Mouse (Mus musculus) 3134 (cell line): Measurements from ENCODE around the gene Tstd2.

Source experiments
- DNase-seq: peaks from one replicate; pipeline ENCODE4 v3.0.0-alpha.2; 2011; ENCODE audit warnings: low spot score; ENCODE audit not compliant: insufficient read length; ENCODE audit errors: extremely low read depth

Tstd2 gene

DNA sequence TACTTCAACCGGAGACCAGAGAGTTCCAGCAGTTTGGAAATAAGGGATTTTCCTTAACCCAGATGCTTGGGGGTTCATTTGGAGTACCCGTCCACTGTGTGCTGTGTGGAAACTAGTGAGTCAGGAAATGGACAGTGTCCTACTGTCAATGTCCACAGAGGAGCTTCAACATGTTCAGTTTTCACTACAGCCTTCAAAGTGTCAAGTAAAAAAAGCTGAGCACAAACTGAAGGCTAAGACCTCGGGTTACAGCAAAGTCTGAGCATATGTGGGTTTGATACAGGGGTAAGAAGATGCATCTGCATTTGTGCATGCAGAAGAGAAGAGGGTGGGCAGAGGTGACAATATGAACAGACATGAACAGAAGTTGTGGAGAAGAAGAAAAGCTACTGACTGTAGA is 17.7 kb downstream of the Tstd2 start:
- DNase-seq, result no peak

DNA sequence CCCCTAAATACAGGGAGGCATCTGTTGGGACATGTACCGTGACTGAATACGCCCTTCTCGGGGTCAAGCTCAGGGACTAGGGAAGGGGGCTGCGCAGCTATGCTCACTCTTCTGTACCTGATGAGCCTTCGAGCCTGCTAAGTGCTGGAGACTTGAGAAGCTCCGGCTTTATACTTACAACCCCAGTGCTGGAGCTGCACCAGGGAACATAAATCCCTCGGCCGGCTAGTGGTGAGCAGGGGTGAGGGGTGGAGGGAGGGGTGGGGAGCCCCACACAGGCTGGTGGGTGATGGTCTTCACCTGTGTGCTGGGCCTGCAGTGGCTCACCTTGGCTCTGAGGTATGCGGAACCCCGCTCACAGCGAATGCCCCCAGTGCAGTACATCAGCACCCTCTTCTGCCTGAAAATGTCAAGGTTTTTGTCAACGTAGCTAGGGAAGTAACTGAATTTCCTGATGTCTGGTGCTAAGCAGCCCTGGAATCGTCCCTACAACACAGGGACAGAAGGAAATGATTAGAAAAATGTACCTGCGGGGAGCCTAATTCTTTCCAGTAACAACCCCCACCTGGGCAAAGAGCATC is 18.9 kb downstream of the Tstd2 start:
- DNase-seq, result no peak

- DNase-seq, result no peak
These were observed 21.0 kb downstream of the Tstd2 start for GRCm38 (mm10) chr4:46117536-46117935.

DNA sequence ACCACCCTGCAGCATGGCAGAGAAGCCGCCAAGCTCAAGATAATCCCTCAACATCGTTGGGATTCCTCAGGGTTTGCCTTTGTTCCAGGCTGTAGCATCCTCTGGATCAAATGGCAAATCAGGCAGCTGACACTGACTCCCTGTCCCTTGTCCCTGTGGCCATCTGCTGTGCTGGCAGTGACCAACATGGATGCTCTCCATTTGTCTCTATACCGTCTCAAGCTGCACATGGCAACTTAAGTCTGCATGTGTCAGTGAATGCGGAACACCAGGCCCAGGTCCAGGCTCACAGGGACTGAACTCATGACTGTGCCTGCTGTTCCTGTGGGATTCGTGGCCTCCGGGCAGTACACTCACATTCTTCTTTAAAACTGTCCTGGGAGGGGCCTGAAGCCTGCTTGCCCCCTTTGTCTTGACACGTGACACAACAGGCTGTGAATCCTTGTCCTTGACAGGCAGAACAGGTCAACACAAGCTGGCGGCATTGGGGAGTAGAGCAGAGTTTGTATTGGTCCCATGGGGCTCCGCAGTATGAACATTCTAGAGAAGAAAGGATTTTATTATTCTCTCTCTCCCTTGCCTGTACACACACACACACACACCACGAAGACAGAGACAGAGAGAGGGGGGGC is 21.8 kb downstream of the Tstd2 start:
- DNase-seq, result no peak

GRCm38 (mm10) chr4:46115308-46115707 is 23.2 kb downstream of the Tstd2 start:
- no peak for DNase-seq

- DNase-seq, result no peak
These were observed 27.1 kb downstream of the Tstd2 start for GRCm38 (mm10) chr4:46111361-46111760.

DNA sequence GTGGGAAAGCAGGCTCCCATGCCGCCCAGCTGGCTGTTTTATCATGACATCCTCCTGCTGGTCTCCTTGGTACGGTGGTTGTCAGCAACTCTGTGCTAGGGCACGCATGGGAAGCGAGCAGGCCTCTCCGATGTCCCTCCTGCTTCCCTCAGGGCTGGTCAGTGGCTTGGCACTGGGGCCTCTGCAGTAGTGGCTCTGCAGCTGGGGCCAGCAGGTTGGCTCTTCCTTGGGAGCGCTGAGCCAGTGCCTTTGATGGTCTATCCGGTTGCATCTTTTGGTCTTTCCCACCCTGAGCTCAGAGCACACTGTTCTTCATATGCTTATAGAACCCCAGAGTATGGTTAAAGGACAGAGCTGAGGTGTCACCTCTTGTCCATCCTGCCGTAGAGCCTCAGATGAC is 28.4 kb downstream of the Tstd2 start:
- no peak for DNase-seq

DNA sequence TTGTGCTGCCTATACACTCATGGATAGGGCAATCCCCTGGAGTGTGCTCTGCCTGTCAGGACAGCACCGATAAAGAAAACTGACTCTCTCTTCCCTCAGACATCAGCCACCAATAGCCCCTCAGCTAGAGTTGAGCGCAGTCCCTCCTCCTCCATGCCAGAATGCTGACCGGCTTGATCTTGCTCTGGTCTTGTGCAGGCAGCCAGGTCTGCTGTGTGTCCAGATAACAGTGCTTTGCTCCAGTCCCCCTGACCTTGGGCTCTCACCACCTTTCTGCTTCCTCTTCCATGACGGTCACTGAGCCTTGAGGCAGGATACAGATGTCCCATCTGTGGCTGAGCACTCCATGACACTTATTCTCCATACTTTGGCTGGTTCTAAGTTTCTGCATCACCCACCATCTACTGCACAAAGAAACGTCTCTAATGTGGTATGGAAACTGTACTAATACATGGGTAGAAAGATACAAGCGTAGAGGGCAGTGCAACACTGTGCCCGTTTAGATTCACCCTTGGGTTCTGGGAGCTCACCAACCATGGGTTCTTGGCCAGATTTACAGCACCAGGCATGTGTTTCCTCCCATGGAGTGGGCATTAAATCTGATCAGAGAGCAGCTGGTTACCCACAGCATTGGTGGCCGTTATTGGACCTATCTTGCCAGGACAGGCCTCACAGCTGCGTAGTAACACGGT is 36.3 kb downstream of the Tstd2 start:
- no peak for DNase-seq

- no peak for DNase-seq
These were observed 37.2 kb downstream of the Tstd2 start for GRCm38 (mm10) chr4:46101211-46101711.

- DNase-seq, result no peak
These were observed 38.0 kb downstream of the Tstd2 start for GRCm38 (mm10) chr4:46100539-46100938.

DNA sequence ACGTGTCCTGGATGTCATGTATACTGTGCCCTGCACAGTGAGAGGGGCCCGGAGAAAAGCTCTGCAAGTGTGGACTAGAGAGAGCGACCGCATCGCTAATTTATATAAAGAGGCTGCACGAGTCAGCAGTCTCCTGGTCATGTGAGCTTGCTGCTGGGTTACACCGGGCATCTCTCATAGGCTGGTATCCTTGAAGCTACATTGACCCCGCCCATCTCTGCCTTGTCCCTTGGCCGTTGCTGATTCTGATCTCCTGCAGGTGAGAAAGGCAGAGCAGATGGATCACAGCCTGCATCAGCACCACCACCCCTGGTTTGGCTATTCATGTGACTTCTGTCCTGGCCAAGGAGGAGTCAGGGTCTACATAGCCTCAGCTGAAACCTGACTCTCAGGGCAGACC is 39.4 kb downstream of the Tstd2 start:
- DNase-seq, result no peak

GRCm38 (mm10) chr4:46097591-46097990 is 40.9 kb downstream of the Tstd2 start:
- DNase-seq, result peak; percentile 67

DNA sequence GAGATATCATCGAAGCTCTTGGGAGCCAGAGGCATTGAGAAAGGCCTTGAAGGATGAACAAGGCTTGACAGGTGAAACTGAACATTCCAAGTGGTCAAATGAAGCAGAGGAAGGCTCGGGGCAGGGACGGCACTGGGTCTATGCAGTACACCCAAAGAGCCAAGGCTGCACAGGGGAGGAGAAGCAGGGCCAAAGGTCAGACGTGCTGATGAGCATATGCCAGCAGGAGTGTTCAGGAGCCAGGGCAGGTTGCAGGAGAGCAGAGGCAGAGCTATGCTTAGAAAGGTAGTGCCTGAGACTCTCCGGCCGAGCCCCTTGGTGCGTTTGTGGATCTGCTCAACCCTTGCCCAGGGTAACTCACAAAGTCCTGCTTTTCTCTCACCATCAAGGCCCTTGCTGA is 41.9 kb downstream of the Tstd2 start:
- DNase-seq, result no peak

DNA sequence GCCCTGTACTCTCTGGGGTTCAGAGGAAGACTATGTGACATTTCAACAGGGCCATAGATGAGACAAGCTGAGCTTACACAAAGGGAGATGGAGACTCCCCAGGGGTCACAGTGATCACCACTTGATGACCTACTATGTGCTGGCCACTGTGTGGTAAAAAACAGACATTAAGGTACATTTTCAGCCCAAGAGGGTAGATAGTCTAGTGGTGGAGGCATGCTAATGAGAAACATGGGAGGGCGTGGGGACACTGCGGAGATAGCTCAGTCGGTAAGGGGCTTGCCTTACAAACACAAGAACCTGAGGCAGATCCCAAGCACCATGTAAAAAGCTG is 42.7 kb downstream of the Tstd2 start:
- DNase-seq, result no peak

DNA sequence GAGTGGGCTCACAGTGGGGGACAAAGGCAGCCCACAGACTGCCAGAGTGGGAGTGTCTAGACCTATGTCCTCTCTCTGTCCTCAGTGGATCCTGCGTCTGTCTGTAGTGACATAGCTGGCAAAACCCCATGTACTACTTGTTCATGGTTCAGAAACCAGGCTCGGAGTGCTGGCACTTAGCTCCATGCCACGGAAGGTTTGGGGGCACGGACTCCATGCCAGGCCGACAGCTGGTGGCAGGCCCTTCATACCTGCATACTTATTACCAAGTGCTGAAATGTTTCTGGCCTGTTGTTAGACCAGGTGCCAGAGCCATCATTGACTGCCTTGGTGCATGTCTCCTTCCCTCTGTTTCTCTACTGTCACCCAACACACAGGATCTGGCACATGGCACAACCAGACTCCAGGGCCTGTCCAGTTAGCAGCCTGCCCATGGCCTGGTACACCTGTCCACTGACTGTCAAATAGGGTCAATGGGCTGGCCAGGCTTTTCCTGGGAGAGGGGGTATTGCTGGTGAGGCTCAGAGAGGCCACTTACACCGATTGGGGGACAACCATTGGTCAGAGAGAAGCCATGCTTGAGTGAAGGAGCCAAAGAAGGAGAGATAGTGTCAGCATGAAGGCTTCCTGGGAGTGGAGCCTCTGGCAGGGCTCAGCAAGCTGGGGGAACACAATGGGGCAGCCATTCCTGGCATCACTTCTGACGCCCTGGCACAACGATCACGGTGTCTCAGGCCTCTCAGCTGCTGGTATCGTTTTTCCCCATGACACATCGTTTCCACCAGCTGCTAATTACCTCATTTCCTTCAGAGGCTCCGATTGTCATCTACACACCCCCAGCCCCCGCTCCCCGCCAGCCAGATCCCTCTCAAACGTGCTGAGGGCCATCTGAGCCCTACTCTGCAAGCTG is 43.3 kb downstream of the Tstd2 start:
- peak; percentile 41 for DNase-seq

DNA sequence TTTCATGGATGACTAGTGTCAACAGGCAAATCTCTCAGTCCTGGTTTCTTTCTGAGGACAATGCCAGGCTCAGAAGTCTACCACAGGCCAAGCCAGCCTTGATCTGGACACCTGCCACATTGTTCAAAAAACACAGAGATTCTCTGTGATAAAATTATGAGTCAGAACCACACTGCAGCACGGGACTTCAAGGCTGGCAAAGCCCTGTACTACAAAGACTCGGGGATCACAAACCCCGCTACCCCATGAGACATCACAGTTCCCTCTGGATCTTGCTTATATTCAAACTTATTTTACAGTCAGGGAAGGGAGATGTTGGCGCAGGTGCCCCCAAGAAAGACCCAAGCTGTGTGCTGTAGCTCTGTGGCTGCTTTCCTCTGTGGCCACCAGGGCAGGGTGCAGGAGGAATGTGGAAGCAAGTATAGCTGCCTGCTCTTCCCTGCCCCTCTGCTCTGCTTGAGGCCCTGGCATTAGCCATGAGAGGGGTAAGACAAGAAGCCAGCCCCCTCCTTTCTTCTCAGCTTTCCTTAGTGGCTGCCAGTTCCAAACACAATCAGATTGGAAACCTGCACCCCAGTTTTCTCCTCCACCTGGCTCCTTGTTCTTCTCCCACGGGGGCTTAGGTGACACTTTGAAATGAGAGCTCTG is 45.9 kb downstream of the Tstd2 start:
- peak; percentile 57 for DNase-seq

- no peak for DNase-seq
These were observed 48.9 kb downstream of the Tstd2 start for GRCm38 (mm10) chr4:46089524-46090125.

- DNase-seq, result peak; percentile 79
These were observed 50.6 kb downstream of the Tstd2 start for GRCm38 (mm10) chr4:46087852-46088251.

DNA sequence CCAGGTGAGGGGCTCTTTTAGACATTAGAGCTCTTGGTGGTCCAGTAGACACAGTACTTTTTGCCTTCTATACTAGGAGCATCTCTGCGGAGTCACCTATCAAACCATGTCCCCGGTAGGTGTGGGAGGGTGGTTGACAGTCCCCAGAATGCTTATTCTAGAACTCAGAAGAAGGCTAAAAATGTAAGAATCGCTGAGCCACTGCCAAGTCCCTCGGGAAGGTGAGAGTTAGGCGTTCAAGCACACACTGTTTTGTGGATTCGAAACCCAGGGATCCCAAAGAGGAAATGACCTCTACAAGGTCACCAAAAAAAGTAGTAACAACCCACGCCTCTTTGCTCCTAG is 51.1 kb downstream of the Tstd2 start:
- no peak for DNase-seq

DNA sequence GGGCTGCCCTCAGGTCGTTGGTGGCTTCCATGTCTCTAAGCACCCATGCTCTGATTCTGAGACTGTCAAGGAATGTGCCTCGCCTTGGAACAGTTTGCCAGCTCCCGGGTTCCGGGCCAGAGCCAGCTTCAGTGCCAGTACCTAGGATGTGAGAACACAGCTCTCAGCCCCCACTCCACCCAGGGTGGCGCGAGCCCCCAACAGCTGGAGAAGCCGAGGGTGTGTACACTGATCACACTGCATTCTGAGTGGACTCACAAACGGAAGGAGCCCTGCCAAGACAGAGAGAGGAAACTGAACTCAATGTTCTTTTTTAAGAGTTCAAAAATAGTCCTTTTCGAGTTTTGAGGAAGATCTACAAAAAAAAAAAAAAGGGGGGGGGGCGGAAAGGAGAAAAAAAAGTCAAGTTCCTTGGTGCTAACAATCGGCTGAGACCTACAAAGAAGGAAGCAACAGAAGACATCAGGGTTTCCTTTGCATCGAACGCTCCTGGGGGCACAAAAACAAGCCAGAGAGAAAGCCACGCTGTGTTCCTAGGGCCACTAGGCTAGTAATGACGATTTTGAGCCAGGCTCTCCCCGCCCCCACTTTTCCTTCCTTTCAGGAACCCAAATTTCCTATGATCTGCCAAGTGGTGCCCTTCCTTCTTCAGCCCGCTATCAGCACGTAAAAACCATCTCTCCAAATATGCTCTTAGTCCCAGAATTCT is 51.6 kb downstream of the Tstd2 start:
- peak; percentile 26 for DNase-seq
